Mouse (Mus musculus) forebrain, embryonic 11.5 days (tissue): Measurements from ENCODE around the gene Rif1. TPM values are rescaled to one million over a fixed set of nuclear protein-coding genes. Genes with fewer than 3 reads are reported as not detected.
A peak's percentile ranks its signal among the peaks of the same experiment; 100 is the strongest.

Experiments used
- ATAC-seq: fragments of 200-750 bp; cut with Nextera tagmentation; replicated peaks from 2 replicates; pipeline ENCODE4 v1.8.0; 2017; ENCODE audit warnings: moderate TSS enrichment; ENCODE audit not compliant: low FRiP score
- DNase-seq: peaks from one replicate; pipeline ENCODE4 v3.0.0-alpha.2; 2017; ENCODE audit warnings: low spot score
- H3K27ac ChIP-seq: fragments of 300-500 bp; sonication (generic); 2 replicates; pipeline ENCODE4 v1.5.1; 2014; ENCODE audit warnings: low read depth, low read length
- H3K27me3 ChIP-seq: fragments of 300-500 bp; sonication (generic); 2 replicates; pipeline ENCODE4 v1.6.1; 2014; ENCODE audit warnings: mild to moderate bottlenecking, low read length, mixed read lengths; ENCODE audit not compliant: control insufficient read depth, insufficient read depth
- H3K36me3 ChIP-seq: fragments of 300-500 bp; sonication (generic); 2 replicates; pipeline ENCODE4 v1.6.1; 2014; ENCODE audit warnings: mild to moderate bottlenecking, low read length, moderate library complexity, mixed read lengths; ENCODE audit not compliant: control insufficient read depth, insufficient read depth
- H3K4me1 ChIP-seq: fragments of 300-500 bp; sonication (generic); replicated peaks from 2 replicates; pipeline ENCODE4 v1.6.1; 2014; ENCODE audit warnings: low read length, mixed read lengths; ENCODE audit not compliant: control insufficient read depth, insufficient read depth
- H3K4me2 ChIP-seq: fragments of 300-500 bp; sonication (generic); 2 replicates; pipeline ENCODE4 v1.6.1; 2014; ENCODE audit warnings: low read depth, mild to moderate bottlenecking, low read length, moderate library complexity, mixed read lengths; ENCODE audit not compliant: severe bottlenecking
- H3K4me3 ChIP-seq: fragments of 300-500 bp; sonication (generic); 2 replicates; pipeline ENCODE4 v1.5.1; 2014; ENCODE audit warnings: low read depth, low read length
- H3K9ac ChIP-seq: fragments of 300-500 bp; sonication (generic); 2 replicates; pipeline ENCODE4 v1.6.1; 2014; ENCODE audit warnings: low read length
- H3K9me3 ChIP-seq: fragments of 300-500 bp; sonication (generic); 2 replicates; pipeline ENCODE4 v1.6.1; 2016; ENCODE audit warnings: low read length, mixed read lengths; ENCODE audit not compliant: control insufficient read depth
- WGBS: fragments of 180-500 bp; shearing (Covaris S2); extraction: QIAGEN DNeasy Blood & Tissue Kit; methylation state at CpG from one replicate; pipeline ENCODE4 v1.1.7; 2014; 5-methylcytosine and 5-hydroxymethylcytosine counted together
- polyA plus RNA-seq: library from polyadenylated mRNA; unstranded; fragments of >200 nt; fragmentation: Nextera tagmentation; extraction: Ambion mirVana; gene quantifications from 2 replicates; pipeline ENCODE4 v1.2.1, GENCODE M21; 2014

Gene Rif1
- polyA plus RNA-seq, 1 experiment from 2014 or later = 55.7 TPM

GRCm38 (mm10) chr2:52055616-52056015 is 17.0 kb upstream of the Rif1 start:
- Histone ChIP-seq H3K9ac (no peak overlapping the region), H3K4me1 (no peaks in the 10 kb centered on the region), H3K27ac (no peak overlapping the region), H3K36me3 (no peaks in the 10 kb centered on the region), H3K27me3 (no peaks in the 10 kb centered on the region), H3K9me3 (no peaks in the 10 kb centered on the region), H3K4me2 (no peak overlapping the region), H3K4me3 (no peak overlapping the region)
- no peak for DNase-seq
- WGBS = 60% methylated on average over 4 of the region's 4 CpGs
- no peak for ATAC-seq

GRCm38 (mm10) chr2:52057099-52057498 is 15.5 kb upstream of the Rif1 start:
- DNase-seq (no peak), ATAC-seq (no peak)
- no peak overlapping the region for H3K9ac ChIP-seq
- H3K4me2 ChIP-seq = no peak overlapping the region
- H3K36me3 ChIP-seq = no peaks in the 10 kb centered on the region
- H3K27me3 ChIP-seq = no peaks in the 10 kb centered on the region
- H3K9me3 ChIP-seq = no peaks in the 10 kb centered on the region
- H3K4me3 ChIP-seq = no peak overlapping the region
- H3K4me1 ChIP-seq = no peaks in the 10 kb centered on the region
- no peak overlapping the region for H3K27ac ChIP-seq
- WGBS = 72% methylated on average over 1 of the region's 1 CpGs

- Histone ChIP-seq H3K27ac (no peak overlapping the region), H3K9me3 (no peaks in the 10 kb centered on the region), H3K9ac (no peak overlapping the region), H3K36me3 (no peaks in the 10 kb centered on the region), H3K4me3 (no peak overlapping the region), H3K4me1 (no peaks in the 10 kb centered on the region), H3K4me2 (no peak overlapping the region), H3K27me3 (no peaks in the 10 kb centered on the region)
- DNase-seq = no peak
- no peak for ATAC-seq
Observed at GRCm38 (mm10) chr2:52057681-52058080, 15.0 kb upstream of the Rif1 start.

GRCm38 (mm10) chr2:52068641-52069040 is 4.0 kb upstream of the Rif1 start:
- no peak for DNase-seq
- no peaks in the 10 kb centered on the region for H3K9me3 ChIP-seq
- no peak for ATAC-seq
- WGBS = 85% methylated on average over 1 of the region's 1 CpGs
- H3K4me3 ChIP-seq = no peak overlapping the region
- H3K27me3 ChIP-seq = no peaks in the 10 kb centered on the region
- H3K4me2 ChIP-seq = no peak overlapping the region
- no peak overlapping the region for H3K9ac ChIP-seq
- H3K4me1 ChIP-seq = 0 out of 2 replicates have a peak, but pooled peaks cover 3% of the 10 kb centered on the region
- H3K36me3 ChIP-seq = no peaks in the 10 kb centered on the region
- H3K27ac ChIP-seq = no peak overlapping the region

- H3K27me3 ChIP-seq = no peaks in the 10 kb centered on the region
- WGBS = 87% methylated on average over 5 of the region's 5 CpGs
- DNase-seq = no peak
- peaks cover 2% of the 10 kb centered on the region; the same call in 1 of the 2 replicates for H3K36me3 ChIP-seq
- no peaks in the 10 kb centered on the region for H3K9me3 ChIP-seq
- H3K9ac ChIP-seq = no peak overlapping the region
- 0 out of 2 replicates have a peak, but pooled peaks cover 8% of the 10 kb centered on the region for H3K4me1 ChIP-seq
- H3K4me3 ChIP-seq = no peak overlapping the region
- no peak overlapping the region for H3K4me2 ChIP-seq
- no peak overlapping the region for H3K27ac ChIP-seq
- ATAC-seq = no peak
Observed at GRCm38 (mm10) chr2:52070816-52071215, 1.8 kb upstream of the Rif1 start.

GRCm38 (mm10) chr2:52071241-52071991 is 1.2 kb upstream of the Rif1 start:
- Histone ChIP-seq H3K9me3 (no peaks in the 10 kb centered on the region), H3K4me1 (0 out of 2 replicates have a peak, but pooled peaks cover 8% of the 10 kb centered on the region), H3K27me3 (no peaks in the 10 kb centered on the region), H3K36me3 (peaks cover 2% of the 10 kb centered on the region; the same call in 1 of the 2 replicates), H3K4me3 (peak overlapping the region; percentile 98; the same call in 1 of the 2 replicates), H3K27ac (no peak overlapping the region), H3K9ac (no peak overlapping the region; the same call in 1 of the 2 replicates), H3K4me2 (peak overlapping the region; percentile 70; the same call in 1 of the 2 replicates)
- ATAC-seq = no peak
- 20% methylated on average over 13 of the region's 13 CpGs for WGBS
- DNase-seq = no peak

- WGBS = under 1% methylated on average over 10 of the region's 10 CpGs
- H3K27me3 ChIP-seq = no peaks in the 10 kb centered on the region
- H3K4me1 ChIP-seq = 0 out of 2 replicates have a peak, but pooled peaks cover 8% of the 10 kb centered on the region
Observed at GRCm38 (mm10) chr2:52072065-52072490, 554 bp upstream of the Rif1 start.

GRCm38 (mm10) chr2:52073141-52073904 is 691 bp downstream of the Rif1 start:
- peaks cover 4% of the 10 kb centered on the region; the same call in 1 of the 2 replicates for H3K36me3 ChIP-seq
- H3K27ac ChIP-seq = peak overlapping the region; percentile 76
- peak overlapping the region; percentile 97 for H3K9ac ChIP-seq
- DNase-seq (peak; percentile 76), ATAC-seq (peak; percentile 55)
- H3K4me2 ChIP-seq = peak overlapping the region; percentile 70
- no peaks in the 10 kb centered on the region for H3K9me3 ChIP-seq
- H3K4me1 ChIP-seq = 0 out of 2 replicates have a peak, but pooled peaks cover 8% of the 10 kb centered on the region
- H3K4me3 ChIP-seq = peak overlapping the region; percentile 98
- H3K27me3 ChIP-seq = no peaks in the 10 kb centered on the region
- WGBS = 2% methylated on average over 56 of the region's 56 CpGs

More at GRCm38 (mm10) chr2:52072065-52072490, 554 bp upstream of the Rif1 start:
- peak overlapping the region; percentile 70 for H3K4me2 ChIP-seq
- peaks cover 4% of the 10 kb centered on the region; the same call in 1 of the 2 replicates for H3K36me3 ChIP-seq
- H3K27ac ChIP-seq = peak overlapping the region; percentile 66; the same call in 1 of the 2 replicates
- peak overlapping the region; percentile 97 for H3K9ac ChIP-seq
- no peaks in the 10 kb centered on the region for H3K9me3 ChIP-seq
- DNase-seq (no peak), ATAC-seq (peak; percentile 55; the same call in 1 of the 2 replicates)
- peak overlapping the region; percentile 98 for H3K4me3 ChIP-seq
